Mouse (Mus musculus) hindbrain, embryonic 14.5 days (tissue): ENCODE results near the gene Cntnap2. TPM values are rescaled to one million over a fixed set of nuclear protein-coding genes. Genes with fewer than 3 reads are reported as not detected.
A peak's percentile ranks its signal among the peaks of the same experiment; 100 is the strongest.
"Not testable (repeated sequence)": the region's sequence is repeated elsewhere in the genome, so short reads cannot be mapped to it uniquely, and the experiment has no call there.

Experiments
- ATAC-seq: fragments of 200-750 bp; cut with Nextera tagmentation; 2 replicates; pipeline ENCODE4 v1.8.0; 2017; ENCODE audit warnings: moderate number of reproducible peaks, mild to moderate bottlenecking, moderate TSS enrichment, moderate library complexity; ENCODE audit not compliant: low FRiP score
- DNase-seq: peaks from one replicate; pipeline ENCODE4 v3.0.0-alpha.2; 2015; ENCODE audit warnings: low spot score
- H3K27ac ChIP-seq: fragments of 300-500 bp; sonication (generic); 2 replicates; pipeline ENCODE4 v1.5.1; 2014; ENCODE audit warnings: mild to moderate bottlenecking, moderate library complexity
- H3K27me3 ChIP-seq: fragments of 300-500 bp; sonication (generic); 2 replicates; pipeline ENCODE4 v1.6.1; 2014; ENCODE audit warnings: mild to moderate bottlenecking, low read length, mixed read lengths; ENCODE audit not compliant: control insufficient read depth, insufficient read depth
- H3K36me3 ChIP-seq: fragments of 300-500 bp; sonication (generic); replicated peaks from 2 replicates; pipeline ENCODE4 v1.6.1; 2014; ENCODE audit not compliant: control insufficient read depth, insufficient read depth
- H3K4me1 ChIP-seq: fragments of 300-500 bp; sonication (generic); replicated peaks from 2 replicates; pipeline ENCODE4 v1.6.1; 2014; ENCODE audit warnings: antibody characterized with exemption, low read length, mixed read lengths; ENCODE audit not compliant: control insufficient read depth, insufficient read depth
- H3K4me2 ChIP-seq: fragments of 300-500 bp; sonication (generic); replicated peaks from 2 replicates; pipeline ENCODE4 v1.6.1; 2014; ENCODE audit warnings: mild to moderate bottlenecking, moderate library complexity
- H3K4me3 ChIP-seq: fragments of 300-500 bp; sonication (generic); replicated peaks from 2 replicates; pipeline ENCODE4 v1.5.1; 2014; ENCODE audit warnings: mild to moderate bottlenecking, low read length
- H3K9ac ChIP-seq: fragments of 300-500 bp; sonication (generic); 2 replicates; pipeline ENCODE4 v1.6.1; 2014
- H3K9me3 ChIP-seq: fragments of 300-500 bp; sonication (generic); 2 replicates; pipeline ENCODE4 v1.6.1; 2016; ENCODE audit warnings: low read length; ENCODE audit not compliant: control insufficient read depth
- WGBS: fragments of 180-500 bp; shearing (Covaris S2); extraction: QIAGEN DNeasy Blood & Tissue Kit; methylation state at CpG from one replicate; pipeline ENCODE4 v1.1.7; 2014; 5-methylcytosine and 5-hydroxymethylcytosine counted together
- polyA plus RNA-seq: library from polyadenylated mRNA; unstranded; fragments of >200 nt; fragmentation: Nextera tagmentation; extraction: Ambion mirVana; gene quantifications from 2 replicates; pipeline ENCODE4 v1.2.1, GENCODE M21; 2014

Gene Cntnap2
- polyA plus RNA-seq, 1 experiment from 2014 or later = 46.6 TPM

GRCm38 (mm10) chr6:47285742-47286141, 2226.6 kb downstream of the Cntnap2 start:
- H3K27ac ChIP-seq = no peak overlapping the region

GRCm38 (mm10) chr6:47286247-47286967, 2227.2 kb downstream of the Cntnap2 start:
- not testable (repeated sequence) for H3K9me3 ChIP-seq, H3K36me3 ChIP-seq, DNase-seq, H3K9ac ChIP-seq, H3K27ac ChIP-seq, H3K4me2 ChIP-seq, H3K27me3 ChIP-seq, H3K4me3 ChIP-seq
- peaks cover 16% of the 10 kb centered on the region; the same call in 1 of the 2 replicates for H3K4me1 ChIP-seq
- ATAC-seq = peak; percentile 22; the same call in 1 of the 2 replicates
- WGBS = 48% methylated on average over 12 of the region's 12 CpGs

More at GRCm38 (mm10) chr6:47285742-47286141, 2226.6 kb downstream of the Cntnap2 start:
- peak; percentile 38; the same call in 1 of the 2 replicates for ATAC-seq
- DNase-seq = no peak
- peaks cover 16% of the 10 kb centered on the region; the same call in 1 of the 2 replicates for H3K4me1 ChIP-seq
- WGBS = 67% methylated on average over 1 of the region's 1 CpGs
- no peak overlapping the region for H3K4me2 ChIP-seq
- H3K27me3 ChIP-seq = no peaks in the 10 kb centered on the region
- H3K4me3 ChIP-seq = no peak overlapping the region
- H3K9me3 ChIP-seq = no peaks in the 10 kb centered on the region
- H3K36me3 ChIP-seq = no peaks in the 10 kb centered on the region
- no peak overlapping the region for H3K9ac ChIP-seq

GRCm38 (mm10) chr6:47287722-47288121, 2228.6 kb downstream of the Cntnap2 start:
- Histone ChIP-seq H3K4me1 (peaks cover 16% of the 10 kb centered on the region; the same call in 1 of the 2 replicates), H3K9me3 (no peaks in the 10 kb centered on the region), H3K4me2 (no peak overlapping the region), H3K4me3 (no peak overlapping the region), H3K27ac (peak overlapping the region; percentile 63), H3K9ac (no peak overlapping the region), H3K27me3 (no peaks in the 10 kb centered on the region), H3K36me3 (no peaks in the 10 kb centered on the region)
- WGBS = 33% methylated on average over 1 of the region's 1 CpGs
- DNase-seq (peak; percentile 59), ATAC-seq (no peak)

DNA sequence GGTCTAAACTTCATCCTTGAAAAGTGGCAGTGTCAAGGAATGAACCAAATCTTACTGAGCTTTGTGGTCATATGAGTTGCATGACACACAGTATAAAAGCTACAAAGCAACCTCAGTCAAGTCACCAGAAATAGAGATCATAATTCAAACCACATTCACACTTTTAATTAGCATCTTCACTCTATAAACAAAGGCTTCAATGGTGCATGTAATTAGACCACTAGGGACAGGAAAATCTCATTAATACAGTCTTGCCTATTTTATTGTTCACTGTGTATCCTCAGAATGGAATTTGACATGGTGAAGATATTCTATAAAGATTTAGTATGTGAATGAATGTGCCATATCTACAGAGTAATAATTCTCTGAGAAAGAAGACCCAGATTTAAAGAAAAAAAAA, 2232.8 kb downstream of the Cntnap2 start:
- no peak overlapping the region for H3K9ac ChIP-seq
- H3K4me1 ChIP-seq = peaks cover 10% of the 10 kb centered on the region; the same call in 1 of the 2 replicates
- H3K4me3 ChIP-seq = no peak overlapping the region
- H3K4me2 ChIP-seq = no peak overlapping the region
- ATAC-seq = no peak; the same call in 1 of the 2 replicates
- no peaks in the 10 kb centered on the region for H3K27me3 ChIP-seq
- no peak overlapping the region for H3K27ac ChIP-seq
- no peaks in the 10 kb centered on the region for H3K9me3 ChIP-seq
- DNase-seq = no peak
- no peaks in the 10 kb centered on the region for H3K36me3 ChIP-seq

DNA sequence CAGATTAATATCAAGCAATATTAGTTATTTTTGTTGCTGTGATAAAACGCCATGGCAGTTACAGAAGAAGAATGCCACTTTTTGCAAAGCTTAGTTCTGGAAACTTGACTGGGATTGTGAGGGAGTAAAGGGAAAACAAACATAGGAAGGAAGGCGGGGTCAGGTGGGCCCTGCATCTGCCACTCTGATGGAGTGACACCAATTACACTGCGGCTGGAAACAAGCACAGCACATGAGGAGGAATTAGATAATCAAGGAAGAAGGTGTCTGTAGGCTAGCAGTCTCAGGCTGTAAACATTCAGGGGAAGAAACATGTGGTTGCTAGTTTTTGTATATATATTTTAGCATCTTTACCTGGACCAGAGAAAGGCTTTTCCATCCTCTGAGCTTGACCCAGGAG, 2233.3 kb downstream of the Cntnap2 start:
- WGBS = 70% methylated on average over 3 of the region's 3 CpGs

GRCm38 (mm10) chr6:47294433-47294832, 2235.3 kb downstream of the Cntnap2 start:
- Histone ChIP-seq H3K4me1 (no peaks in the 10 kb centered on the region), H3K9ac (no peak overlapping the region), H3K27ac (no peak overlapping the region), H3K27me3 (no peaks in the 10 kb centered on the region), H3K36me3 (peaks cover 9% of the 10 kb centered on the region; the same call in 1 of the 2 replicates), H3K4me3 (no peak overlapping the region), H3K4me2 (no peak overlapping the region), H3K9me3 (no peaks in the 10 kb centered on the region)
- no peak for ATAC-seq
- WGBS = 50% methylated on average over 1 of the region's 1 CpGs
- no peak for DNase-seq

More for the DNA sequence above, 2233.3 kb downstream of the Cntnap2 start:
- H3K4me2 ChIP-seq = no peak overlapping the region
- no peaks in the 10 kb centered on the region for H3K9me3 ChIP-seq
- peaks cover 7% of the 10 kb centered on the region; the same call in 1 of the 2 replicates for H3K4me1 ChIP-seq
- H3K36me3 ChIP-seq = no peaks in the 10 kb centered on the region
- no peak overlapping the region for H3K4me3 ChIP-seq
- H3K27me3 ChIP-seq = no peaks in the 10 kb centered on the region
- H3K27ac ChIP-seq = peak overlapping the region; percentile 61; the same call in 1 of the 2 replicates
- ATAC-seq = peak; percentile 57; the same call in 1 of the 2 replicates
- no peak for DNase-seq
- no peak overlapping the region for H3K9ac ChIP-seq

DNA sequence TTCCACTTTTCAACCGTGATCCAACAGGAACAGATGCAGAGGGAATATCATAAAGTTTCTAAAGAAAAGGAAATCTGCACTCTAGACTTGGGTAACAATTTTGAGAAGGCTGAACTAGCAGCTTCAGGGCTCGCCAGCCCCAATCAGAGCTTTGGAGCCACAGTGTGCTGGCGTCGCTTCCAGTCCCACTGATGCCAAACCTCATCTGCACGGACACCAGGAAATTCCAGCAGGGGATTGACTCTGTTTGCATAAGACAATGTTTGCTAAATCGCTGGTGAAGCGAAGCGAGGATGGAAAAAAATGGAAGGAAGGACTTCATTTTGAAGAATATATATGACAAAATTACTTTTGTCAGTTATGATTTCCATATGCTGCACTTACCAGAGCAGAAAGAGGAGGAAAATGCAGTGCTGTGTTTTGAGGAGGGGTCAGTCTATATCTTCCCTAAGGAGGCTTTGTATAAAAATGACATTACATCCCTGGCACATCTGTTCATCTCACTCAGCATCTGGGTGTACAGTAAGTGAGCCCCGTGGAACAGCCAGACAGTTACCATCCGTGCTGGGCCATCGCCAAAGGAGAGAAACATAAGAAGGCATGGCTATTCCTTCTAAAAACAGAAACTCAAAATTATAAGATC, 2245.8 kb downstream of the Cntnap2 start:
- no peak overlapping the region for H3K4me3 ChIP-seq
- 66% methylated on average over 11 of the region's 11 CpGs for WGBS
- H3K27me3 ChIP-seq = no peaks in the 10 kb centered on the region
- no peaks in the 10 kb centered on the region for H3K9me3 ChIP-seq
- H3K27ac ChIP-seq = no peak overlapping the region
- H3K36me3 ChIP-seq = no peaks in the 10 kb centered on the region
- no peak for ATAC-seq
- no peak overlapping the region for H3K9ac ChIP-seq
- no peak for DNase-seq
- H3K4me2 ChIP-seq = no peak overlapping the region
- no peaks in the 10 kb centered on the region for H3K4me1 ChIP-seq

DNA sequence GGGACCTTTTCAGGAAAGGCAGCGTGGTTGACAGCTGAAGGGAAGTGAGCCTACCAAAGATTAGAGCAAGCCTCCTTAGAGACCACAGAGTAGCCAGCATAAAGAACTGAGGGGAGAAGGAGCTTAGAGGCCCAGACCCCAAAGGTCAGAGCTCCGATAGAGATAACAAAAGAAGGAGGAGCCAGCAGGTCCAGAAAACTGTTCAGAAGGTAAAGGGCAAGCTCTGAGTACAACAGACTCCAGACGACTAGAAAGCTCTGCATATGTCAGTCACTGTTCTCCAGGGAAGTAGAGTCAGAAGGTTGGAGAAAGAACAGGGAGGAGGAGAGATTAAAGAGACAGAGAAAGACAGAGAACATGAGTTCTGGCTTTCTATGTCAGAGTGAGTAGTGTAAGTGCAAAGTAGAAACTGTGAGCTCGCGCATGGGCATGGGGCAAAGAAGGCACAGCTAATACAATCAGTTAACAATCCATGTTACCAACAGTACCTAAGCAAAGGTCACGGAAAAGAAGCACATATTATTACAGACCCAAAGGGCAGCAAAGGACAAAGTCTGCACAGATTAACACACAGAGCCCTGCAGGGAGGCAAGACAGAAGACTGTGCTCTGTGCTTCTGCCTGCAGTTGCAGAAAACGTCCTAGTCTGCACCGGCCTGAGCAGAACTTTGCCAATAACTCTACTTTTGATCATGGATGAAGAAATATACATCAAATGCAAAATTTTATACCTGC, 2247.1 kb downstream of the Cntnap2 start:
- ATAC-seq (no peak), DNase-seq (no peak)
- Histone ChIP-seq H3K27ac (no peak overlapping the region), H3K36me3 (no peaks in the 10 kb centered on the region), H3K4me2 (no peak overlapping the region), H3K27me3 (no peaks in the 10 kb centered on the region), H3K4me3 (no peak overlapping the region), H3K9ac (no peak overlapping the region), H3K9me3 (no peaks in the 10 kb centered on the region), H3K4me1 (no peaks in the 10 kb centered on the region)
- 52% methylated on average over 8 of the region's 8 CpGs for WGBS

DNA sequence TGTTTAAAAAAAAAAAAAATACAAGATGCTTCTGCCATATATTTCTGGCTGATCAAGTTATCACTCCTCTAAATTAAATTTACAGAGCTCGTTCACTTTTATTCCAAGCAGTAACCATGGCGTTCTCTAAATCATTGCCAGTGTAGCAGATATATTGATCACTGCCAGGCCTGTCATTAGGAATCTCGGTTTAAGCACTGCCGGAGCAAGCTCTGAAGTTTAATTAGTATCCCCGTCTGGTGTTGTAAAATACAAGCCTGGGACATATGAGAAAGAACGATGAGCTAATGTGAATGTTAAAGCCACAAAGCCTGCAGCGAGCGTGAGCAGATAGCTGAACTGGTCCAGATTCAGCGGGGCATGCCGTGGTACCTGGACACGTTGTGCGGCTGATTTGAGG, 2247.8 kb downstream of the Cntnap2 start:
- Histone ChIP-seq H3K4me3 (no peak overlapping the region), H3K9ac (no peak overlapping the region), H3K9me3 (no peaks in the 10 kb centered on the region), H3K4me1 (no peaks in the 10 kb centered on the region), H3K4me2 (peak overlapping the region; percentile 20), H3K36me3 (no peaks in the 10 kb centered on the region), H3K27ac (no peak overlapping the region), H3K27me3 (no peaks in the 10 kb centered on the region)
- no peak for DNase-seq
- 55% methylated on average over 12 of the region's 12 CpGs for WGBS
- ATAC-seq = 0 out of 2 replicates have a peak, but pooled peaks have one; percentile 40
